Mouse (Mus musculus) midbrain, embryonic 15.5 days (tissue): ENCODE results near the gene Atp10b. TPM values are rescaled to one million over a fixed set of nuclear protein-coding genes. Genes with fewer than 3 reads are reported as not detected.

ENCODE experiments used
- ATAC-seq: fragments of 200-750 bp; cut with Nextera tagmentation; replicated peaks from 2 replicates; pipeline ENCODE4 v1.8.0; 2017; ENCODE audit warnings: moderate TSS enrichment
- H3K27ac ChIP-seq: fragments of 300-500 bp; sonication (generic); 2 replicates; pipeline ENCODE4 v1.5.1; 2015; ENCODE audit warnings: mild to moderate bottlenecking, inconsistent platforms
- H3K27me3 ChIP-seq: fragments of 300-500 bp; sonication (generic); replicated peaks from 2 replicates; pipeline ENCODE4 v1.6.1; 2015; ENCODE audit warnings: inconsistent platforms
- H3K36me3 ChIP-seq: fragments of 300-500 bp; sonication (generic); replicated peaks from 2 replicates; pipeline ENCODE4 v1.6.1; 2015; ENCODE audit warnings: inconsistent platforms
- H3K4me1 ChIP-seq: fragments of 300-500 bp; sonication (generic); 2 replicates; pipeline ENCODE4 v1.6.1; 2015; ENCODE audit warnings: inconsistent platforms
- H3K4me2 ChIP-seq: fragments of 300-500 bp; sonication (generic); 2 replicates; pipeline ENCODE4 v1.6.1; 2015; ENCODE audit warnings: inconsistent platforms, mild to moderate bottlenecking, moderate library complexity
- H3K4me3 ChIP-seq: fragments of 300-500 bp; sonication (generic); 2 replicates; pipeline ENCODE4 v1.5.1; 2015; ENCODE audit warnings: mild to moderate bottlenecking, inconsistent platforms
- H3K9ac ChIP-seq: fragments of 300-500 bp; sonication (generic); 2 replicates; pipeline ENCODE4 v1.6.1; 2015; ENCODE audit warnings: mild to moderate bottlenecking, inconsistent platforms
- H3K9me3 ChIP-seq: fragments of 300-500 bp; sonication (generic); 2 replicates; pipeline ENCODE4 v1.6.1; 2016; ENCODE audit warnings: inconsistent platforms
- WGBS: fragments of 180-500 bp; shearing (Covaris S2); methylation state at CpG from one replicate; pipeline ENCODE4 v1.1.7; 2015; ENCODE audit warnings: mixed read lengths; 5-methylcytosine and 5-hydroxymethylcytosine counted together
- polyA plus RNA-seq: library from polyadenylated mRNA; unstranded; fragments of >200 nt; fragmentation: Nextera tagmentation; extraction: Ambion mirVana; gene quantifications from 2 replicates; pipeline ENCODE4 v1.2.1, GENCODE M21; 2015

The Atp10b gene
- polyA plus RNA-seq, 1 experiment from 2014 or later: 0.15 TPM

- H3K9ac ChIP-seq: no peak overlapping the region
- no peaks in the 10 kb centered on the region for H3K27me3 ChIP-seq
- H3K27ac ChIP-seq: no peak overlapping the region
- H3K36me3 ChIP-seq: no peaks in the 10 kb centered on the region
- no peak for ATAC-seq
- no peaks in the 10 kb centered on the region for H3K9me3 ChIP-seq
- 0 out of 2 replicates have a peak, but pooled peaks cover 2% of the 10 kb centered on the region for H3K4me1 ChIP-seq
- H3K4me2 ChIP-seq: no peak overlapping the region
- H3K4me3 ChIP-seq: no peak overlapping the region
- 32% methylated on average over 1 of the region's 1 CpGs for WGBS
Observed at GRCm38 (mm10) chr11:43213134-43213533, 63.5 kb downstream of the Atp10b start.

- no peaks in the 10 kb centered on the region for H3K27me3 ChIP-seq
- 83% methylated on average over 1 of the region's 1 CpGs for WGBS
- H3K4me2 ChIP-seq: no peak overlapping the region
- no peaks in the 10 kb centered on the region for H3K9me3 ChIP-seq
- H3K27ac ChIP-seq: no peak overlapping the region
- 0 out of 2 replicates have a peak, but pooled peaks cover 2% of the 10 kb centered on the region for H3K4me1 ChIP-seq
- no peak overlapping the region for H3K9ac ChIP-seq
- no peak overlapping the region for H3K4me3 ChIP-seq
- no peak for ATAC-seq
- H3K36me3 ChIP-seq: no peaks in the 10 kb centered on the region
Observed at GRCm38 (mm10) chr11:43213740-43214139, 64.1 kb downstream of the Atp10b start.

GRCm38 (mm10) chr11:43217021-43217420, 67.3 kb downstream of the Atp10b start:
- no peak overlapping the region for H3K27ac ChIP-seq
- no peaks in the 10 kb centered on the region for H3K9me3 ChIP-seq
- H3K27me3 ChIP-seq: no peaks in the 10 kb centered on the region
- no peaks in the 10 kb centered on the region for H3K36me3 ChIP-seq
- no peak overlapping the region for H3K9ac ChIP-seq
- H3K4me1 ChIP-seq: 0 out of 2 replicates have a peak, but pooled peaks cover 2% of the 10 kb centered on the region
- no peak overlapping the region for H3K4me3 ChIP-seq
- peak; percentile 90 for ATAC-seq
- no peak overlapping the region for H3K4me2 ChIP-seq
- WGBS: 27% methylated on average over 4 of the region's 4 CpGs

GRCm38 (mm10) chr11:43230231-43230630, 80.6 kb downstream of the Atp10b start:
- Histone ChIP-seq H3K27ac (no peak overlapping the region), H3K9ac (no peak overlapping the region), H3K4me1 (peaks cover 3% of the 10 kb centered on the region; the same call in 1 of the 2 replicates), H3K4me3 (no peak overlapping the region), H3K9me3 (no peaks in the 10 kb centered on the region), H3K4me2 (no peak overlapping the region), H3K27me3 (no peaks in the 10 kb centered on the region), H3K36me3 (no peaks in the 10 kb centered on the region)
- no peak for ATAC-seq
- 94% methylated on average over 6 of the region's 6 CpGs for WGBS

- 26% methylated on average over 7 of the region's 7 CpGs for WGBS
- Histone ChIP-seq H3K36me3 (no peaks in the 10 kb centered on the region), H3K4me2 (no peak overlapping the region), H3K4me1 (peaks cover 8% of the 10 kb centered on the region; the same call in 1 of the 2 replicates), H3K9ac (no peak overlapping the region), H3K9me3 (no peaks in the 10 kb centered on the region), H3K27ac (no peak overlapping the region), H3K27me3 (no peaks in the 10 kb centered on the region), H3K4me3 (no peak overlapping the region)
- peak; percentile 42; the same call in 1 of the 2 replicates for ATAC-seq
Observed at GRCm38 (mm10) chr11:43232073-43232472, 82.4 kb downstream of the Atp10b start.

GRCm38 (mm10) chr11:43236360-43237039, 86.8 kb downstream of the Atp10b start:
- H3K4me3 ChIP-seq: no peak overlapping the region
- no peak; the same call in 1 of the 2 replicates for ATAC-seq
- WGBS: 55% methylated on average over 8 of the region's 8 CpGs
- H3K27ac ChIP-seq: no peak overlapping the region
- no peaks in the 10 kb centered on the region for H3K36me3 ChIP-seq
- H3K4me1 ChIP-seq: peaks cover 8% of the 10 kb centered on the region; the same call in 1 of the 2 replicates
- H3K4me2 ChIP-seq: no peak overlapping the region
- H3K9ac ChIP-seq: no peak overlapping the region
- no peaks in the 10 kb centered on the region for H3K9me3 ChIP-seq
- no peaks in the 10 kb centered on the region for H3K27me3 ChIP-seq

- Histone ChIP-seq H3K27me3 (no peaks in the 10 kb centered on the region), H3K4me3 (no peak overlapping the region), H3K27ac (no peak overlapping the region), H3K4me2 (no peak overlapping the region), H3K9ac (no peak overlapping the region), H3K4me1 (0 out of 2 replicates have a peak, but pooled peaks cover 5% of the 10 kb centered on the region), H3K9me3 (no peaks in the 10 kb centered on the region), H3K36me3 (no peaks in the 10 kb centered on the region)
- 90% methylated on average over 8 of the region's 8 CpGs for WGBS
- no peak for ATAC-seq
Observed at GRCm38 (mm10) chr11:43239804-43240203, 90.1 kb downstream of the Atp10b start.

GRCm38 (mm10) chr11:43253034-43253433, 103.4 kb downstream of the Atp10b start:
- ATAC-seq: no peak
- 36% methylated on average over 6 of the region's 6 CpGs for WGBS
- no peaks in the 10 kb centered on the region for H3K27me3 ChIP-seq
- no peak overlapping the region for H3K9ac ChIP-seq
- H3K9me3 ChIP-seq: no peaks in the 10 kb centered on the region
- no peak overlapping the region for H3K27ac ChIP-seq
- H3K4me2 ChIP-seq: no peak overlapping the region
- no peaks in the 10 kb centered on the region for H3K4me1 ChIP-seq
- H3K36me3 ChIP-seq: no peaks in the 10 kb centered on the region
- no peak overlapping the region for H3K4me3 ChIP-seq

GRCm38 (mm10) chr11:43255262-43255661, 105.6 kb downstream of the Atp10b start:
- Histone ChIP-seq H3K4me3 (no peak overlapping the region), H3K27me3 (no peaks in the 10 kb centered on the region), H3K4me1 (no peaks in the 10 kb centered on the region), H3K9me3 (no peaks in the 10 kb centered on the region), H3K9ac (no peak overlapping the region), H3K27ac (no peak overlapping the region), H3K4me2 (no peak overlapping the region), H3K36me3 (no peaks in the 10 kb centered on the region)
- no peak for ATAC-seq
- 77% methylated on average over 4 of the region's 4 CpGs for WGBS

GRCm38 (mm10) chr11:43257291-43257690, 107.6 kb downstream of the Atp10b start:
- no peak for ATAC-seq
- H3K27me3 ChIP-seq: no peaks in the 10 kb centered on the region

GRCm38 (mm10) chr11:43257781-43258180, 108.1 kb downstream of the Atp10b start:
- no peak for ATAC-seq
- Histone ChIP-seq H3K27me3 (no peaks in the 10 kb centered on the region), H3K4me2 (no peak overlapping the region), H3K4me1 (no peaks in the 10 kb centered on the region), H3K9me3 (no peaks in the 10 kb centered on the region), H3K36me3 (no peaks in the 10 kb centered on the region), H3K9ac (no peak overlapping the region), H3K4me3 (no peak overlapping the region), H3K27ac (no peak overlapping the region)
- WGBS: 87% methylated on average over 7 of the region's 7 CpGs

More at GRCm38 (mm10) chr11:43257291-43257690, 107.6 kb downstream of the Atp10b start:
- no peak overlapping the region for H3K4me2 ChIP-seq
- WGBS: 71% methylated on average over 3 of the region's 3 CpGs
- H3K9ac ChIP-seq: no peak overlapping the region
- no peaks in the 10 kb centered on the region for H3K9me3 ChIP-seq
- no peaks in the 10 kb centered on the region for H3K36me3 ChIP-seq
- H3K4me3 ChIP-seq: no peak overlapping the region
- H3K27ac ChIP-seq: no peak overlapping the region
- H3K4me1 ChIP-seq: no peaks in the 10 kb centered on the region

- no peak overlapping the region for H3K27ac ChIP-seq
- H3K27me3 ChIP-seq: no peaks in the 10 kb centered on the region
- ATAC-seq: peak; percentile 74; the same call in 1 of the 2 replicates
- 47% methylated on average over 3 of the region's 3 CpGs for WGBS
- H3K9ac ChIP-seq: no peak overlapping the region
- H3K4me2 ChIP-seq: no peak overlapping the region
- H3K9me3 ChIP-seq: no peaks in the 10 kb centered on the region
- H3K4me3 ChIP-seq: no peak overlapping the region
- no peaks in the 10 kb centered on the region for H3K4me1 ChIP-seq
- H3K36me3 ChIP-seq: no peaks in the 10 kb centered on the region
Observed at GRCm38 (mm10) chr11:43263548-43264218, 114.0 kb downstream of the Atp10b start.
